Mouse (Mus musculus): ENCODE data around the gene Tm9sf3. TPM values are rescaled to one million over a fixed set of nuclear protein-coding genes. Genes with fewer than 3 reads are reported as not detected.

Gene Tm9sf3
- polyA plus RNA-seq, 1 experiment, result 33.5 TPM

DNA sequence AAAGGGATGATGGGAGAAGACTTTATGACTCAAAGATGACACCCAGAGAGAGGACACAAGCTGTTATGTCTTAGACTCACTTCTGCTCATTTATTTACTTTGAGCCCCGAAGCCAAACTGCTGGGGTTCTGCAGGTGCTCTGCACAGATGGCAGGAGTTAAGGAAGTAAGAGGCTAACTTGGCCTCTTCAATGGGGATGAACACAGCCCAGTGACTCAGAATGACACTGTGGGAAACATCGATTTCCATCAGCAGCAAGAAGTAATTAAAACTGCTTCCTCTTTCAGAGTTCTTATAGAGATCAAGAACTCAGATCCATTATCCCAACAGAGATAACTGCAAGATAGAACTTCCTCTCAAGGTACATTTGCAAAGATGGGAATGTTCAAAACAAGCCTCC is 86.9 kb downstream of the Tm9sf3 start:
- no peaks in the 10 kb centered on the region for H3K4me1 ChIP-seq (ENCODE audit: control insufficient read depth, insufficient read depth, insufficient read length, low read length)
- no peaks in the 10 kb centered on the region for H3K27me3 ChIP-seq (ENCODE audit: control insufficient read depth, insufficient read depth, low read length)
- 48% methylated on average over 2 of the region's 2 CpGs for WGBS
- H3K27ac ChIP-seq (ENCODE audit: insufficient read depth, low read depth, low read length), result no peak overlapping the region
- no peaks in the 10 kb centered on the region for H3K36me3 ChIP-seq (ENCODE audit: control insufficient read depth, insufficient read depth, low read length)
- no peak overlapping the region for H3K4me3 ChIP-seq (ENCODE audit: low read depth, low read length)
- TF ChIP-seq POLR2A (IDR thresholded peaks at IDR 0.05; ENCODE audit: low read depth, low read length) (no peak), CTCF (IDR thresholded peaks at IDR 0.05; ENCODE audit: extremely low read depth, insufficient read length, insufficient replicate concordance, low read depth, low read length) (no peak)

DNA sequence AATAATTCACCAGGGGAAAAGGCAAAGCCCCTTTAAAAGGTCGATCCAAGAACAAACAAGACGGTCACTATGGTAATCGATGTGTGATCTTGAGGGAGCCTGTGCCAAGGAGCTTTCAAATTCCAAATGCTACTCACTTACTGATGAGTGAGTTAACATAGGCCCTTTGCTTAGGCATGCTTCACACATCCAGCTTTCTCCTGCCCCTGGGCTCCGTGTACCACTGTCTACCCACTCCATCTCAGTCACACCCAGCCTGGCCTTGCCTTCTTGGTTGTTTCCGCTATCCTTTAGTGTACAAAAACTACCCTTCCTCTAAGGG is 97.9 kb downstream of the Tm9sf3 start:
- TF ChIP-seq POLR2A (IDR thresholded peaks at IDR 0.05; ENCODE audit: low read depth, low read length) (no peak), CTCF (IDR thresholded peaks at IDR 0.05; ENCODE audit: extremely low read depth, insufficient read length, insufficient replicate concordance, low read depth, low read length) (no peak)
- Histone ChIP-seq H3K27ac (ENCODE audit: insufficient read depth, low read depth, low read length) (no peak overlapping the region), H3K27me3 (ENCODE audit: control insufficient read depth, insufficient read depth, low read length) (no peaks in the 10 kb centered on the region), H3K4me1 (ENCODE audit: control insufficient read depth, insufficient read depth, insufficient read length, low read length) (no peaks in the 10 kb centered on the region), H3K4me3 (ENCODE audit: low read depth, low read length) (no peak overlapping the region), H3K36me3 (ENCODE audit: control insufficient read depth, insufficient read depth, low read length) (no peaks in the 10 kb centered on the region)
- 49% methylated on average over 5 of the region's 5 CpGs for WGBS

DNA sequence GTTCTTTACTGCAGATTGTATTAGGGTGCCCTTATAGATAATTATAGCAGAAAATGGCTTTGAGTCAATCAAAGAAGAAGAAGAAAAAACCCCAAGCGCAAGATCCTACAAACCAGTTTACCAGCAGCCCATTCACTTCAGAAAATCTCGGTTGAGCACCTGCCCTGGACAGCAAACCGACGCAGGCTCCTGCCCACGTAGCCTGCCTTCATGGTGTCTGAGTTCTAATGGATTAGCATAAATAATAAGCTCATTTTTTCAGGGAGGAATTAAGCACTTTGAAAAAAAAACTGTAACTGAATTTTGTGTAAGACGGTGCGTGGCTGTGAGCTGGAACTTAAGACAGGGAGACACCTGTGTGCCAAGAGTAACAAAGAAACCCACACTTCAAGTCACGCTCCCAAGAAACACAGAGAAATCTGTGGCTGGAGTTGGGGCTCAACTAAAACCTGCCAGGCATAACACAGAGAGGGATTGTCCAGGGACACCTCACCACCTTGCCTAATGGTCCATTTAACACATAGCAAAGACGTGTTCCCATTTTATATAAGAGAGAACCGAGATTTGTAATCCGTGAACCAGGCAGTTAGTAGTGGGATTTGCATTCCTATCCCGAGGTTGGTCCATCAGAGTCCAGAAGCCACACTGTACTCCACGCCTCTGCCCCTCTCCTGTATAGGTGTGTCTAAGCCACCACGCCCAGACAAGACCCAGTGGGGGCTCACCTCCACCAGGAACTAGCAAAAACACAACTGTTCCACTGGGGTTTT is 98.5 kb downstream of the Tm9sf3 start:
- Histone ChIP-seq H3K27ac (ENCODE audit: insufficient read depth, low read depth, low read length) (no peak overlapping the region), H3K27me3 (ENCODE audit: control insufficient read depth, insufficient read depth, low read length) (no peaks in the 10 kb centered on the region), H3K36me3 (ENCODE audit: control insufficient read depth, insufficient read depth, low read length) (no peaks in the 10 kb centered on the region), H3K4me1 (ENCODE audit: control insufficient read depth, insufficient read depth, insufficient read length, low read length) (no peaks in the 10 kb centered on the region), H3K4me3 (ENCODE audit: low read depth, low read length) (no peak overlapping the region)
- 65% methylated on average over 14 of the region's 14 CpGs for WGBS
- TF ChIP-seq POLR2A (IDR thresholded peaks at IDR 0.05; ENCODE audit: low read depth, low read length) (no peak), CTCF (IDR thresholded peaks at IDR 0.05; ENCODE audit: extremely low read depth, insufficient read length, insufficient replicate concordance, low read depth, low read length) (no peak)

GRCm38 (mm10) chr19:41164447-41165095 is 99.2 kb downstream of the Tm9sf3 start:
- H3K4me3 ChIP-seq (ENCODE audit: low read depth, low read length), result no peak overlapping the region
- WGBS, result 81% methylated on average over 10 of the region's 10 CpGs
- H3K36me3 ChIP-seq (ENCODE audit: control insufficient read depth, insufficient read depth, low read length), result no peaks in the 10 kb centered on the region
- H3K27ac ChIP-seq (ENCODE audit: insufficient read depth, low read depth, low read length), result no peak overlapping the region
- no peaks in the 10 kb centered on the region for H3K27me3 ChIP-seq (ENCODE audit: control insufficient read depth, insufficient read depth, low read length)
- TF ChIP-seq CTCF (IDR thresholded peaks at IDR 0.05; ENCODE audit: extremely low read depth, insufficient read length, insufficient replicate concordance, low read depth, low read length) (no peak), POLR2A (IDR thresholded peaks at IDR 0.05; ENCODE audit: low read depth, low read length) (no peak)
- no peaks in the 10 kb centered on the region for H3K4me1 ChIP-seq (ENCODE audit: control insufficient read depth, insufficient read depth, insufficient read length, low read length)

Other genes starting within 250 kb of the Tm9sf3 start
- not detected in 2 replicates for gene Dntt, start 234.7 kb downstream of the Tm9sf3 start, polyA plus RNA-seq (2012; rRNA removed)
- not detected in 2 replicates for gene Opalin, start 186.9 kb downstream of the Tm9sf3 start, polyA plus RNA-seq (2012; rRNA removed)
- gene Tll2, start 57.2 kb downstream of the Tm9sf3 start, polyA plus RNA-seq (2012; rRNA removed), result 0.03 TPM in 1 of 2 replicates, not detected in the other
- 3.5 and 4.3 TPM in 2 replicates for gene Pik3ap1, start 121.1 kb upstream of the Tm9sf3 start, polyA plus RNA-seq (2012; rRNA removed)
- gene Lcor, start 218.6 kb upstream of the Tm9sf3 start, polyA plus RNA-seq (2012; rRNA removed), result 1.6 and 2.9 TPM in 2 replicates

Data from small intestine, adult 2 months (tissue).